Mouse (Mus musculus): ENCODE measurements around the gene Hyal4. TPM values are rescaled to one million over a fixed set of nuclear protein-coding genes. Genes with fewer than 3 reads are reported as not detected.
A peak's percentile ranks its signal among the peaks of the same experiment; 100 is the strongest.

The Hyal4 gene
- total RNA-seq (2014; fragmentation: Nextera tagmentation), result not detected in 2 replicates
- total RNA-seq (2017), result not detected in 2 replicates

DNA sequence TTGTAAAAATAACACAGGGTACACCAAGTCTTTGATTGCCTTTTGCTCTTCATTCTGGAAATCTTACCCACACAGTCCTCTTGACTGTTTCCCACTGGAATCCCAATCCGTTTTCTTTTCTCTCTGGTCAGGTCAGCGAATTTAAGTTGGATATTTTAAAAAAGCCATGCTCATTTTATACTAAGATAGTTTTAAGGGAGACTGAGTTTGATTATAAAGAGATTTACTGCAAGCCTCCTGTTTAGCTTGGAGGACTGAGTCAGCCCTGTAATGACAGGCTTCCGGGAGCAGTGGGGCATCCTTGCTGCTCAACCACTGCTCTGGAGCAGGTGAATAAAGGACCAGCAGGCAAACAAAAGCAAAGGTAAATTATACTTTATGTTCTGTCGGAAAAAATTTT, at the start of gene Hyal4:
Hyal4 (plus strand) TSS at position 301 of the 400 bp plus-strand sequence.
- ATAC-seq (replicated peaks; ENCODE audit: low FRiP score, low TSS enrichment, poor library complexity, severe bottlenecking), result no peak

DNA sequence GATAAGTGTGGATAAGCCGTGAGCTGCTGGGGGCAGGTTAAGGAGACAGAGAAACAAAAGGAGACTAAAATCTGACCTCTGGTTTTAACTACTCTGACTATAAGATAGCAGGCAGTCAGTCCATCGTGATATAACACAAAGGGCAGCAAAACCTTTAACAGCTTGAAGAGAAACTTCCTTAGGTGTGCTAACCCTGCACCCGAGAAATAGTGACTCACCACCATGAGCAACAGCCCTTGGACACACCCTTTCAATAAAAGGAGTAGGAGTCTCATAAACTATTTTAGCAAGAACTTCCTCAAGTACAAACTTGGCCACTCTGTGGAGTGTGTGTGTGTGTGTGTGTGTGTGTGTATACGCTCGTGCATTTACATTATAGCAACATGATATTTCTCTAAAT, 41.0 kb upstream of the Hyal4 start:
- ATAC-seq (replicated peaks; ENCODE audit: low FRiP score, low TSS enrichment, poor library complexity, severe bottlenecking), result no peak

DNA sequence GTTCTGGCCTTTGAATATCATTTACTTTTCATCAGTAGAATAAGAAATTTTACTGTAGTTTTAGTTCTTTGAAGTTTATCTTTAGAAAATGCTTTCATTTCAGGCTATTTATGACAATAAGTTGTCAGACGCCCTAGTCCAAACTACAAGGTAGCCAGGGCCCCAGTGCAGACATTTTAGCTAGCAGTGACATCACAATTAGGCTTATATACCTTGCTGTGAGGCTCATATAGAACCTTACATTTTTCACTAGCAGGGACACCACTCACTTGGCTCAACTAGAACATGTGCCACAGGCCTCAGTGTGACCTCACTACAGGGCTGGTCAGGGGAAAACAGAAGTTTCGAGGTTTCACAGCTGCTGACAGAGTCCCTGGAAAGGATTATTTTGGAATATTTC, 40.6 kb upstream of the Hyal4 start:
- ATAC-seq (replicated peaks; ENCODE audit: low FRiP score, low TSS enrichment, poor library complexity, severe bottlenecking), result no peak

DNA sequence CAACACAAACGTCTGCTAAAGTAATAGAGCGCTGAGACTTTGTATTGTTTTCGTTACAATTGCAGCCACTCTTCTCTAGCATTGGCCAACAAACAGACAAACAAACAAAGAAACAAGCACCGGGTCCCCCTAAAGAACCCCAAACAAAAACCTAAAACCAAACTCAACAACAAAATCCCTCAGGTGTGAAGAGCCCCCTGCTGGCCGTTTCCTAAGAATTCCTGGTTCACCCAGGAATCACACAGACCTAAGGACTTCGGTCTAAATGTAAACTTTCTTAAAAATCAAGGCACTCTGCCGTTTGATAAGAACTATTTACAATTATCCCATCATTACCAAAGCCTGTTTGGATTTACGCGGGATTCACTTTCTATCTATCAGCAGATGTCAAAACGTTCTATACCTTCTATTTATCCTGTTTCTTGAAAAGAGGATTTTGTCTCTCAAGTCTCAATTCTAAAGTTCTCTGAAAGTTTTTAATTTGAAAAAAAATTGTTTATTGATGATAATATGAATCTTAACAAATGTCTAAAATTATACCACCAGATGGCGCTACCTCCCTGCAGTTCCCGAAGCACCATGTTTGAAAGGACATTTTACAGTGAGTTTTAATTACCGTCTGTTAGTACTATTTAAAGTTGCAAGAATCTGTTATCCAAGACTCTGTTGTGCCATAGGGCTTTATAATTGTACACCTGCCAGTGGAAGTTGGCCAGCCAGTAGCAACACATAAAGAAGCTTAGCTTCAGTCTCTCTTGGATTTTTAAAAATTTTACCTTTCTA, 26.6 kb upstream of the Hyal4 start:
- peak; percentile 87; the same call in 1 of the 2 replicates for ATAC-seq (replicated peaks; ENCODE audit: low FRiP score, low TSS enrichment, poor library complexity, severe bottlenecking)

DNA sequence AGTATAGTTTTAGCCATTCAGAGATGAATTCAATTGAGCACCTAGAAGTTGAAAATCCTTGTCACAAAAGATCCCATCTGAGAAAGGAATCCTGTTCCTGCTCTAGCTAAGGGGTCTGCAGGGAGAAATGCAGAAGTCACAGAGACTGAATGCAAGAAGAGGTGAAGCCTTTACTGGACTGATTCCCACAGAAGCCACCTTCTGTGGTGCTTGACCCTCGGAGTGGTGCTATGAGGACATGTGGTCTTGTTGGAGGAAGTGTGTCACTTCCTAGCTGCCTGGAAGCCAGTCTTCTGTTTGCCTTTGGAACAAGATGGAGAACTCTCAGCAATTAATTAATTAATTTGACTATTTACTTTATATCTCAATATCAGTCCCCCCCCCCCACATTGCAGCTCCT, 20.0 kb upstream of the Hyal4 start:
- no peak for ATAC-seq (replicated peaks; ENCODE audit: low FRiP score, low TSS enrichment, poor library complexity, severe bottlenecking)

DNA sequence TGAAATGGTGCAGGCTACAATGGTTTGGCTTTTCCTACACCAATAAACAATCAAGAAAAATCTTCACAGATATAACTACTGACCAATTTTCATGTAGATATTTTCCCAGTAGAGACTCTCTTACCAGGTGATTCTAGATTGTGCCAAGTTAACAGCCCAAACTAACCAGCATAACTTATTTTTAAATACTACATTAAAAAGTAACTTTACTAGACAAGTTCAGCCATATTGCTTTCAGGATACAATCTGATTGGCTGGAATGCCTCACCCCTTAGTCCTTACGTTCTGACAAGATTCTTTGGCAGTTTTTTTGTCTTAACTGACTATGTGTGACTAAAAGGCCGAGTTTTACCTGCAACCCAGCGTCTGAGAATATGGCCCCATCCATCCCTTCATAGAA, 15.2 kb upstream of the Hyal4 start, which contains the start of gene Hyal6:
Hyal6 (plus strand) TSS at position 301 of the 400 bp plus-strand sequence.
- ATAC-seq (replicated peaks; ENCODE audit: low FRiP score, low TSS enrichment, poor library complexity, severe bottlenecking), result no peak

DNA sequence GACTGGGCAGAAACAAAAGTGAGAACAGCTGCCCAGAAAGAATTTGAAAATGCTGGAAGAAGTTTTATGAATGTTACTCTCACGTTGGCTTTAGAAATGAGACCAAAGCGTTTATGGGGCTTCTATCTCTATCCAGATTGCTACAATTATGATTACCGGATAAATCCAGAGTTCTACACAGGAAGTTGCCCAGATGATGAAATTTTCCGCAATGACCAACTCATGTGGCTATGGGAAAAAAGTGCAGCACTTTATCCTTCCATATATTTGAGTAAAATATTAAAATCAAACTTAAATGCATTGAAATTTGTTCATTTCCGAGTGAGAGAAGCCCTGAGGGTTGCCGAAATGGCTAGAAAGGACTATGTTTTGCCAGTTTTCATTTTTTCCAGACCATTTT, 13.6 kb upstream of the Hyal4 start:
- ATAC-seq (replicated peaks; ENCODE audit: low FRiP score, low TSS enrichment, poor library complexity, severe bottlenecking), result no peak

DNA sequence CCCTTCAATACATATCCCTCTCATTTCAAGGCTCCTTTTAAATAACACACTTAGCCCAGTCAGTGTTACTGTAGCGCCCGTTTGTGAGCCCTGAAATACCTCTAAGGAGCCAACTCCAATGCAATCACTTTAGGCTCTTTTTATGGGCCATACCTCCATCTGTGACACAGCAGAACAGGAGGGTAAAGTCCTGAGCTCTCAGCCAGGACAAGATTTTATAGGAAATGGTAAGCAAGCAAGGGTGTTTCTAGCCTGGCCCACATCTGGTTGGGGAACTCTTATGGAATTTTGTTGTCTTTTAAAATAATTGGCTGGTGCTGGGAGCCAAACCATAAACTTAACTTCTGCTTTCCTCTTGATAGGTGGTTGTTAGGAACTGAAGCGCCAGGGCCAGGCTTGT, 11.2 kb downstream of the Hyal4 start:
- ATAC-seq (replicated peaks; ENCODE audit: low FRiP score, low TSS enrichment, poor library complexity, severe bottlenecking), result no peak

DNA sequence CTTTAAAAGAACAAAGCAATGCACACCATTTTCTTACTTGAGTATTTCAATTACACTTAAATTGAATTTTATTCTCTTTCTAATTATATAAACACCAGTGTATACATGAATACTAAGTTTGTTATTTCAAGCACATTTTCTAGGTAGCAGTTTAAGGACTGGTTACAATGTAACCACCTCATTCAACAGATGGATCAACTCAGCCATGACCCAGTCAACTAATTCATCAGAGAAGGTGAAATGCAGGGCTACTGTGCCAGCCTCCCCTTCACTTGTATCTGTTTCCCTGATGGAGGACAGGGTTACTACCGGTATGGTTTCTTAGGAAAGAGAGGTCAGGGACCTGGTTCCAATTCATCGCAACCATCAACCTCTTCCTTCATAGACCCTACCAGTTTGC, 18.1 kb downstream of the Hyal4 start:
- ATAC-seq (replicated peaks; ENCODE audit: low FRiP score, low TSS enrichment, poor library complexity, severe bottlenecking), result no peak

DNA sequence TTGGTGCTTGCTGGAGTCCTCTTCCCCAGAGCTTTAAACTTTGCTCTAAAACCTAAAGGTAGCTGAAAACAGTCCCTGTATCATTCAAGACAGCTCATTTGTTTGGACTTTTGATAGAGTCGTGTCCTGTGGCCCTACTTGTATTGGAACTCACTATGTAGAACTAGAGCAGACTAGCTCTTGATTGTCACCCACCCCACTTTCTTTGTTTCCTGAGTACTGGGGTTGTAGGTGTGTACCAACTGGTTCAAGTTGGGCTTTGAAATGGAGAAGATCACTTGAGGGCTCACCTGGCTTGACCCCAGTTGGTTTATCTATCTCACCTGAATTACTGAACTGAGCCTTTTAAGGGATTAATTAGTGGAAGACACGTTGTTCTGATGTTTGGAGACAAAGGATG, 31.1 kb downstream of the Hyal4 start:
- ATAC-seq (replicated peaks; ENCODE audit: low FRiP score, low TSS enrichment, poor library complexity, severe bottlenecking), result no peak

DNA sequence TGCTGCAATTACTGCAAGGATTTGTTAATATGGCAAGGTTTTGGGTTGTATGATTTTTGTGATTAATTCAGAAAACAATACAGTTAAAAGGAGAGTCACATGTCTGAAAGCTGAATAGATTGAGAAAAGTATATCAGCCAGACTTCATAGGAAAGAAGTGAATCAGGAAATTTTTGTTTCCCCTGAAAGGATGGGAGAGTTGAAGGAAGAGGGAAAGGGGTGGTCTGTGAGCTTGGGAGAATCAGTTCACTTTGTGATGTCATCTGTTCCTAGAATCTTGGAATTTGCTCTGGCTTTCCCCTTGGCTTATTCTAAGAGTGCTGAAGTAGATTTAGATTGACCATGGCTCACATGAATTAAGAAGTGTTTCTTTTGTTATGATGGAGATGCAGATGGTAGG, 42.8 kb downstream of the Hyal4 start, which contains the start of gene Spam1:
Spam1 (plus strand) TSS at position 301 of the 400 bp plus-strand sequence.
- ATAC-seq (replicated peaks; ENCODE audit: low FRiP score, low TSS enrichment, poor library complexity, severe bottlenecking), result no peak

Other genes starting within 250 kb of the Hyal4 start
- gene Iqub, start 233.3 kb upstream of the Hyal4 start, total RNA-seq (2014; fragmentation: Nextera tagmentation), result not detected in 2 replicates
- gene Iqub, start 233.3 kb upstream of the Hyal4 start, total RNA-seq (2017), result 0.19 TPM in 1 of 2 replicates, not detected in the other
- 293 and 295 TPM in 2 replicates for gene Ndufa5, start 220.3 kb upstream of the Hyal4 start, total RNA-seq (2014; fragmentation: Nextera tagmentation)
- gene Ndufa5, start 220.3 kb upstream of the Hyal4 start, total RNA-seq (2017), result 426 and 630 TPM in 2 replicates
- not detected in 2 replicates for gene Asb15, start 220.2 kb upstream of the Hyal4 start, total RNA-seq (2014; fragmentation: Nextera tagmentation)
- not detected in 2 replicates for gene Asb15, start 220.2 kb upstream of the Hyal4 start, total RNA-seq (2017)
- gene Lmod2, start 150.6 kb upstream of the Hyal4 start, total RNA-seq (2014; fragmentation: Nextera tagmentation), result not detected in 2 replicates
- gene Lmod2, start 150.6 kb upstream of the Hyal4 start, total RNA-seq (2017), result not detected in 2 replicates
- gene Wasl, start 83.3 kb upstream of the Hyal4 start, total RNA-seq (2014; fragmentation: Nextera tagmentation), result 17.3 and 34.0 TPM in 2 replicates
- 6.4 and 12.0 TPM in 2 replicates for gene Wasl, start 83.3 kb upstream of the Hyal4 start, total RNA-seq (2017)
- gene Hyal6, start 15.1 kb upstream of the Hyal4 start, total RNA-seq (2014; fragmentation: Nextera tagmentation), result not detected in 2 replicates
- not detected in 2 replicates for gene Hyal6, start 15.1 kb upstream of the Hyal4 start, total RNA-seq (2017)
- not detected in 2 replicates for gene Spam1, start 42.9 kb downstream of the Hyal4 start, total RNA-seq (2014; fragmentation: Nextera tagmentation)
- not detected in 2 replicates for gene Spam1, start 42.9 kb downstream of the Hyal4 start, total RNA-seq (2017)
- gene Hyal5, start 109.7 kb downstream of the Hyal4 start, total RNA-seq (2014; fragmentation: Nextera tagmentation), result not detected in 2 replicates
- not detected in 2 replicates for gene Hyal5, start 109.7 kb downstream of the Hyal4 start, total RNA-seq (2017)
- not detected in 2 replicates for gene Tmem229a, start 208.0 kb downstream of the Hyal4 start, total RNA-seq (2014; fragmentation: Nextera tagmentation)
- not detected in 2 replicates for gene Tmem229a, start 208.0 kb downstream of the Hyal4 start, total RNA-seq (2017)

Measured in megakaryocyte-erythroid progenitor cell, adult 5-6 weeks (primary cell).